Mouse (Mus musculus): ENCODE measurements at regions not wholly inside any gene's neighbourhood (a gene's known extent, or its start where the extent isn't known, plus 50 kb on each side); places are given as distances from the start of the nearest gene placed in this dataset.
A peak's percentile ranks its signal among the peaks of the same experiment; 100 is the strongest.

GRCm38 (mm10) chr12:9847465-9848205 is 277.7 kb downstream of the Osr1 start:
- DNase-seq, result no peak

- no peak for DNase-seq
Observed at GRCm38 (mm10) chr12:9855503-9856024, 285.6 kb downstream of the Osr1 start.

- no peak for DNase-seq
Observed at GRCm38 (mm10) chr12:9856128-9856621, 286.3 kb downstream of the Osr1 start.

GRCm38 (mm10) chr12:9857990-9858389 is 288.1 kb downstream of the Osr1 start:
- DNase-seq, result no peak

GRCm38 (mm10) chr12:9862301-9862700 is 292.4 kb downstream of the Osr1 start:
- no peak for DNase-seq

- DNase-seq, result no peak
Observed at GRCm38 (mm10) chr12:9872236-9872635, 302.3 kb downstream of the Osr1 start.

GRCm38 (mm10) chr12:9873214-9873613 is 303.3 kb downstream of the Osr1 start:
- no peak for DNase-seq

- DNase-seq, result no peak
Observed at GRCm38 (mm10) chr12:9874823-9875222, 304.9 kb downstream of the Osr1 start.

- DNase-seq, result no peak
Observed at GRCm38 (mm10) chr12:9881953-9882623, 312.2 kb downstream of the Osr1 start.

- DNase-seq, result no peak
Observed at GRCm38 (mm10) chr12:9883037-9883730, 313.3 kb downstream of the Osr1 start.

- no peak for DNase-seq
Observed at GRCm38 (mm10) chr12:9894521-9894920, 324.6 kb downstream of the Osr1 start.

- no peak for DNase-seq
Observed at GRCm38 (mm10) chr12:9897980-9898379, 328.1 kb downstream of the Osr1 start.

- peak; percentile 7 for DNase-seq
Observed at GRCm38 (mm10) chr12:9898420-9898819, 328.5 kb downstream of the Osr1 start.

- DNase-seq, result no peak
Observed at GRCm38 (mm10) chr12:9901948-9902347, 332.0 kb downstream of the Osr1 start.

GRCm38 (mm10) chr12:9903702-9904231 is 333.9 kb downstream of the Osr1 start:
- no peak for DNase-seq

GRCm38 (mm10) chr12:9912333-9912732 is 342.4 kb downstream of the Osr1 start:
- no peak for DNase-seq

- peak; percentile 42 for DNase-seq
Observed at GRCm38 (mm10) chr12:9915726-9916140, 345.8 kb downstream of the Osr1 start.

- no peak for DNase-seq
Observed at GRCm38 (mm10) chr12:9918026-9918425, 348.1 kb downstream of the Osr1 start.

- DNase-seq, result no peak
Observed at GRCm38 (mm10) chr12:9919007-9919406, 349.1 kb downstream of the Osr1 start.

- no peak for DNase-seq
Observed at GRCm38 (mm10) chr12:9919433-9919832, 349.5 kb downstream of the Osr1 start.

- DNase-seq, result no peak
Observed at GRCm38 (mm10) chr12:9920401-9920800, 350.5 kb downstream of the Osr1 start.

- DNase-seq, result no peak
Observed at GRCm38 (mm10) chr12:9921591-9922198, 351.8 kb downstream of the Osr1 start.
